Mouse (Mus musculus) heart, postnatal 10 days (tissue): ENCODE measurements around the gene Strn4. TPM values are rescaled to one million over a fixed set of nuclear protein-coding genes. Genes with fewer than 3 reads are reported as not detected.
A peak's percentile ranks its signal among the peaks of the same experiment; 100 is the strongest.

Source experiments
- DNase-seq, 2 experiments: peaks; one replicate each; pipeline ENCODE4 v3.0.0; 2021
- intact Hi-C: fragments of 180-260 bp; cut with DNase I; formaldehyde crosslinking; loops from one replicate; pipeline ENCODE4 v1.15.1; 2025
- total RNA-seq, 2 experiments: library from RNA; stranded (reverse); gene quantifications; 2 replicates each; pipeline ENCODE4 v1.2.3; 2021

Gene Strn4
- total RNA-seq, 2 experiments from 2014 or later = 80.1 to 81.2 TPM

DNA sequence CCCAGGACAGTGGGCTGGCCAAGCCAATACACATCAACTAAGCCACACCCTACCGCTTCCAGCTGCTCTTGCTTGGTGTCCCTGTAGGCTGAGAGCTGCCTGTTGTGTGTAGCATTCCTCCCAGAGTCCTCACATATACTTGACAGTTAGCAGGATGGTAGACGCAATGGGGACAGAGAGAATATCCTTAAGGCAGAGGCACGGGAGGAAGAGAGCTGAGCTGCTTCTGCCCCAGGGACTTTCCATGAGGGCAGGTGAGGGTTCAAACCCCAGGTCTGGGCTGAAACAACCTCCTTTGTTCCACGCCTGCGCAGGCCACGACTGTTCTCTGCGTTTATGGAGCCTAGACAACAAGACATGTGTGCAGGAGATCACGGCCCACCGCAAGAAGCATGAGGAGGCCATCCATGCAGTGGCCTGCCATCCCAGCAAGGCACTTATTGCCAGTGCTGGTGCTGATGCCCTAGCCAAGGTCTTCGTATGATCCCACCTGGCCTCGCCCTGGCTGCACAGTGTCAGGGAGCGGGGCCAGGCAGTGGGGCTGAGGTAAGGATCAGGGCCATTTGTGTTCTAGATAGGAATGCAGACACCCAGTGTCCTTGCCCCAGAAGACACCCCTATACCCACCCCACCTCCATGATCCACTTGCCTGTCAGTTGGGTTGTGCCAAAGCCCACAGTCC is 23.9 kb downstream of the Strn4 start:
- DNase-seq = no peak
- intact Hi-C loops = no loop called here

GRCm38 (mm10) chr7:16840109-16840491 is 24.4 kb downstream of the Strn4 start:
- DNase-seq = no peak
- intact Hi-C loops = no loop called here

- intact Hi-C loops = loop anchor here (1.0 kb wide), 1 partner anchor 10 kb away; no protein-coding TSS in a partner anchor
- no peak for DNase-seq
These were observed 25.4 kb downstream of the Strn4 start for GRCm38 (mm10) chr7:16841078-16841477.

DNA sequence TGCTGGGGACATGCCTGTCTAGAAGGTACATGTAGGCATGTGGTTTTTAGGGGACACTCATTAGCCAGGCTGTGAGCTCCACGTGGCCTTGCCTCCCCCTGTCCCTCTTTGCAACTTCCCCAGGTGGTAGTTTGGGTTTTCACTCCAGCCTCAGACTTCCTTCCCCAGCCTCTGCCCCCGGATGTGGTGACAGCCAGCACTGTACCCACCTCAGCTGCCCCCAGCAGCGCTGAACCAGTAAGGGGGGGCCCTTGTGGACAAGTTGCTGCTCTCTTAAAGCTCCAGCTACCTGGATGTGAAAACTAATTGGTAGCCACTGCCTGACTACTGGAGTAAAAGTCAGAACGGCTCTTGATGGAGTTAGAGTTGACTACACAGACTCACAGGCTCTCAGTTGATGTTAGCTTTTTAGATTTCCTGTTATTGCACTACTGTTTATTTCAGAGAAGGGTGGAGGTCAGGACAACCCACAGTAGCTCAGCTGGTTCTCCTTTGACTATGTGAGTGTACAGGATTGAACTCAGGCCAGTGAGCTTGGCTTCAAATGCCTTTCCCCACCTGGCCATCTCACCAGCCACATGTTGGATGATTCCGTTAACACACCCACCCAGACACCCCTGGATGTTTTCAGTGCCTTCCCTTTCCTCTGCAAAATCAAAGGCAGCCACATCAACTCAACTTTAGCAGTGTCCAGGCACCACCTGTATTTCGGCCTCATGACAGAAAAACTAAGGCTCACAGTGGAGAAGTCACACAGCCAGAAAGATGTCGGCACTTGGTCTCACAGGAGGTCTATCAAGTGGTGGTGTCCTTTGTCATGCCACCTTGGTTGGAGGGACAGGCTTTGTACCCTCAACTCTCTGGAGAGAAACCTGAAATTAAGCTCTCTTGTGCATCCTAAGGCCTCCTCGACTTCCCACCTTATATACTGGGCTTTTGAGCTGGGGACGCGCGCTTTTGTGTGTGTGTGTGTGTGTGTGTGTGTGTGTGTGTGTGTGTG is 26.2 kb downstream of the Strn4 start:
- peak in 1 of 2 experiments; percentile 29 for DNase-seq
- intact Hi-C loops = loop anchor here (1.0 kb wide), 2 partner anchors 8 to 11 kb away; no protein-coding TSS in a partner anchor

DNA sequence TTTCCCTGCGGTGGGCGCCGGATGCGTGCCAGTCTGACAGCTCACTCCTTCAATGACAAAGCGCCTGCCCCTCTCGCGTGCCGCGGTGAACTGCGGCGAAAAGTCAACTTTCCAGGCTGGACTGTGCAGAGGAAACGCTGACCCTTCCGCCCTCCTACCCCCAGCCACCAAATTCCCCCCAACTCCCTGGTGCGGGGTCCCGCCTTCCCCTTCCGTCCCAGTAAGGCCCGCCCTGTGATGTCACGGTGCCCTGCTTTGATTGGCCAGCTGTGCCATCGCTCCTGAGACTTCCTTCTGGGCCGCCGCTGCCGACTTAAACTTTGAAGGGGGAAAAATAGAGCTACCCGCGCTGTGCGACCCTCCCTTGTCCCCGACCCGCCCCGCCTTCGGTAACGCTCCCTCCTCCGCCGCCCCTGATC is 27.0 kb downstream of the Strn4 start, which contains the start of gene Prkd2:
Gene Prkd2, plus strand, starts transcription at position 258 of the 419 bp plus-strand sequence.
- intact Hi-C loops = loop anchor here (1.0 kb wide), 1 partner anchor 8 kb away; no protein-coding TSS in a partner anchor
- DNase-seq = peak; percentile 96

DNA sequence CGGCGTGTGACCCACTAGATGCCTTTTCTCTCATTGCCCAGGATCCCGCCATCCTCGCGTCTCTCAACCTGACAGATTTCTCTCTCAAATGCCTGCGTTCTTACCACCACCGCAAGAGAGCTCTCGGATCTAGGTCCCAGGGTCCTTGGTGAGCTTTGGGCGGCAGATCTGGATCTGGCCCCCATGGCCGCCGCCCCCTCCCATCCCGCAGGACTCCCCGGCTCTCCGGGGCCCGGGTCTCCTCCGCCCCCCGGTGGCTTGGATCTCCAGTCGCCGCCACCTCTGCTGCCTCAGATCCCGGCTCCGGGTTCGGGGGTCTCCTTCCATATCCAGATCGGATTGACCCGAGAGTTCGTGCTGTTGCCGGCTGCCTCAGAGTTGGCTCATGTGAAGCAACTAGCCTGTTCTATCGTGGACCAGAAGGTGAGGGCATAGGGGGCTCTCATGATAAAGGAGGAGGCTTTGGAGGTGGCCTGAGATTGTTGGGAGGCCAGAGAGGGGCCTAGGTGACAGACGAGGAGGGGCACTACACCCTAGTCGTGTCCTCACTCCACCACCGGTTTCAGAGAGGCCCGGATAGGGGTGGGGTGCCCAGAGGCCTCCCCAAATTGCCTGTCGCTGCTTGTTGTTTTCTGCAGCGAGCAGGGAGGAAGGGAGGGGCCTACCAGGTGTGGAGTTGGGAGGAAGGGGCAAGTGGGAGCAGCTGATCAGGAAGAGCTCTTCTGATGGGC is 27.9 kb downstream of the Strn4 start:
- DNase-seq = peak; percentile 47 to 52
- intact Hi-C loops = no loop called here

GRCm38 (mm10) chr7:16844696-16845071 is 29.0 kb downstream of the Strn4 start:
- peak in 1 of 2 experiments; percentile 42 for DNase-seq
- intact Hi-C loops = no loop called here

- DNase-seq = peak; percentile 58 to 60
- intact Hi-C loops = no loop called here
These were observed 29.6 kb downstream of the Strn4 start for GRCm38 (mm10) chr7:16845072-16845819.

GRCm38 (mm10) chr7:16845820-16846167 is 30.1 kb downstream of the Strn4 start:
- intact Hi-C loops = no loop called here
- no peak for DNase-seq

DNA sequence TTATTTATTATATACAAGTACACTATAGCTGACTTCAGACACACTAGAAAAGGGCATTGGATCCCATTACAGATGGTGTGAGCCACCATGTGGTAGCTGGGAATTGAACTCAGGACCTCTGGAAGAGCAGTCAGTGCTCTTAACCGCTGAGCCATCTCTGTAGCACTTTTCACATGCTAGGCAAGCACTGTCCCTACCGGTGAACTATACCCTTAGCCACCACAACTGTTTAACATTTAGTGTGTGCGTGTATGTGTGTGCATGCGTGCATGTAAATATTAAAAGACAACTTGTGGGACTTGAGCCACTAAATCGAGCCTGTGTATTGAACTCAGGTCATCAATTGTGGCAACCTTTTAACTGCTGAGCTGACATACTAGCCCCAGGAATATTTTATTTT is 31.1 kb downstream of the Strn4 start:
- no peak for DNase-seq
- intact Hi-C loops = no loop called here

DNA sequence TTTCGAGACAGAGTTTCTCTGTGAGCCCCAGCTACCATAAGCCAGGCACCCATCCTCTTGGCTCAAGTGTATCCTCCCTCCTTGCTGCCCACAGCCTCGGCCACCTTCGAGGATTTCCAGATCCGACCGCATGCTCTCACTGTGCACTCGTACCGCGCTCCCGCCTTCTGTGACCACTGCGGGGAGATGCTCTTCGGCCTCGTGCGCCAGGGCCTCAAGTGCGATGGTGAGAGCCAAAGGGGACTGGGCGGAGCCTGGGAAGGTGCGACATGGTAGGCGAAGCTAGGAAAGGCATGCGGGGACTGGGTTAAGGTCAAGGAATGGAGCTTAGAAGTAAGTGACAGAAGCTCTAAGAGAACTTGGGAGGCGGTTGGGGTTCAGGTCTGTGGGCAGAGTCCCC is 31.8 kb downstream of the Strn4 start:
- intact Hi-C loops = no loop called here
- DNase-seq = no peak

DNA sequence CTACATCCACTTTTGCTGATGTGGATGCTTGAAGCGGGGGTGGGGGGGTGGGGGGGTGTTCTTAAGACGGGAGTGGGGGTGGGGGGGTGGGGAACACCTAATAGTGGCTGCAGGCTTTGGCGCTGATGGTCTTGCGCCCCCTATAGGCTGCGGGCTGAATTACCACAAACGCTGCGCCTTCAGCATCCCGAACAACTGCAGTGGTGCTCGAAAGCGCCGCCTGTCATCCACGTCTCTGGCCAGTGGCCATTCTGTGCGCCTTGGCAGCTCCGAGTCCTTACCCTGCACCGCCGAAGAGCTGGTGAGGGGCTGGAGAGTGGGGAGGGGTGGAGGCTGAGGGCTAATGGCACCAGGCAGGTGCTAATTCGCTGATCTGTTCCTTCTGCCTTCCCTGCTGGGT is 32.9 kb downstream of the Strn4 start:
- intact Hi-C loops = no loop called here
- peak; percentile 43 to 69 for DNase-seq

DNA sequence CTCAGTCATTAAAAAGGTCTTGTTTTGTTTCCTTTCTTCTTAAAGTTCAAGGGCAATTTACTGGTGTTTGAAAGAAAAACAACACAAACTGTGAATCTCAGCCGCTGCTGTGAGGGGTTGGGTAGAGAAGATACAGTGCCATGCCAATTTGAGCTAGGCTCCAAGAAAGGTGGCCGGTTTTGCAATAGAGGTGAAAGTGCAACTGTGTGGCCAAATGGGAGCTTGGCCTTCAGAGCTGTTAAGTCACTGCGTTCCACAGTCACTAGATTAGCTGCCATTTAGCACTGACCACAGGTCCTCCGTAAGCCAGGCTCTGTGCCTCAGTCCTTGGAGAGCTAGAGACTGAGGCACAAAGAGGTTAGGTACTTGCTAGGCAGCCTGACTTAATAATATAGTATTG is 35.9 kb downstream of the Strn4 start:
- intact Hi-C loops = no loop called here
- no peak for DNase-seq

- DNase-seq = peak in 1 of 2 experiments; percentile 46
- intact Hi-C loops = no loop called here
These were observed 37.7 kb downstream of the Strn4 start for GRCm38 (mm10) chr7:16853302-16853831.

GRCm38 (mm10) chr7:16858336-16858735 is 42.6 kb downstream of the Strn4 start:
- intact Hi-C loops = loop anchor here (2.0 kb wide), 1 partner anchor 32 kb away; no protein-coding TSS in a partner anchor
- DNase-seq = peak in 1 of 2 experiments; percentile 60

DNA sequence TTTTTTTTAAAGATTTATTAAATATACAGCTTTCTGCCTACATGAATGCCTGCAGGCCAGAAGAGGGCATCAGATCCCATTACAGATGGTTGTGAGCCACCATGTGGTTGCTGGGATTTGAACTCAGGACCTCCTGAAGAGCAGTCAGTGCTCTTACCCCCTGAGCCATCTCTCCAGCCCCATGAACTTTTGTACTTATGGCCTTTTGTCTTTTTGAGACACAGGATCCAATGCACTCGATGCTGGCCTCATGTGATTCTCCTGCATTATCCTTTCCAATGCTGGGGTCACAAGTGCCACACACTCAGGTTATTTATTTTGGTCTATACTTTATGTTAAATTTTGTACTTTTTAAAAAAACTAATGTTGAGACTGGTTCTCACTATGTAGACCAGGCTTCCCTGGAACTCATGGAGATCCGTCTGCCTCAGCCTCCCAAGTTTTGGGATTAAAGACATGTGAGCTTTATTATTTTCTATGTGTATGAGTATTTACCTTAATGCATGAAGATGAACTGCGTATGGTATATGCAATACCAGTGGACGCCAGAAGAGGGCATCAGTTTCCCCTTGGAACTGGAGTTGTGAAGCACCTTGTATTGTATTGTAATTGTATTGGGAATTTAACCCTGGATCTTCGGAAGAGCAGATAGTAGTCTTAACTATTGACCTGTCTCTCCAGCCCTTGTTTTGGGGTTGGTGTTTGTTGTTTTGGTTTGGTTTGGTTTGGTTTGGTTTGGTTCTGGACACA is 44.4 kb downstream of the Strn4 start:
- intact Hi-C loops = loop anchor here (2.0 to 5.0 kb wide), 3 partner anchors 33 to 52 kb away; no protein-coding TSS in a partner anchor
- peak; percentile 58 to 73 for DNase-seq

DNA sequence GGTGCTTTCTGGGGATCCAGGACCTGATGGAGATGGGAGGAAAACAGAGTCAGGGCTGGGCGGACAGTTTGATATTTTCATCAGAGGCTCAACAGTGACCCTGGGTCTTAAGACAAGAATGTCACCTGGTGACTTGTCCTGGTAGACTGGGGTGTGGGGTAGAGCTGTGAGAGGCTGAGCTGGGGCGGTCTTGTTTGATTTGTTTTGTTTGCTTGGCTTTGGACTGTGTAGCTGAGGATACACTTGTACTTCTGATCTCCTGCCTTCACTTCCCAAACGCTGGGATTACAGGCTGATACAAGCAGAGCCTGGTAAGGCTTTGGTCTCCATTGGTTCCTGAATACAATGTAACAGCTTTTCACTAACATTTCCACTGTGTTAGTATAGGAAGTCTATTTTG is 51.8 kb downstream of the Strn4 start:
- DNase-seq = no peak
- intact Hi-C loops = no loop called here

- no peak for DNase-seq
- intact Hi-C loops = no loop called here
These were observed 53.8 kb downstream of the Strn4 start for GRCm38 (mm10) chr7:16869497-16869896.

GRCm38 (mm10) chr7:16871600-16871999 is 55.9 kb downstream of the Strn4 start:
- intact Hi-C loops = no loop called here
- DNase-seq = no peak
